Comparison of ENCODE assay signal across 9 mouse cellular contexts in genomic region chr11:117479746-117480145, GRCm38 (mm10). TPM values are rescaled to one million over a fixed set of nuclear protein-coding genes. Genes with fewer than 3 reads are reported as not detected.
DNase-seq lines count a peak whose midpoint lies in the region; ATAC-seq lines count a peak whose summit lies in the region.
"Had no signal": no experiment of that assay in that cellular context is flagged by ENCODE, and none has a peak within 500 bp of the region (broad histone marks: within the 10 kb centered on the region; RNA-seq: fewer than 3 reads in every experiment).

No protein-coding gene starts in this region.

- peaks cover 24% of the 10 kb centered on the region for H3K4me1 ChIP-seq in heart, embryonic 16.5 days (ENCODE audit: control insufficient read depth, insufficient read depth, low read length)
- H3K4me1 ChIP-seq in midbrain, embryonic 13.5 days (replicated peaks): peaks cover 74% of the 10 kb centered on the region

- DNase-seq in cerebellum, adult 11-12 months: peak; percentile 62
- DNase-seq in cerebellum, postnatal 36 days: peak; percentile 45 to 59
- no peak for DNase-seq in retina, postnatal 1 day
- no peak for DNase-seq in layer of hippocampus, adult 9-10 months (ENCODE audit: low spot score)
- DNase-seq: adrenal gland, adult 8-10 months had no signal

- no peaks in the 10 kb centered on the region for H3K27me3 ChIP-seq in heart, embryonic 16.5 days (ENCODE audit: control insufficient read depth, insufficient read depth, low read length)
- peaks cover 6% of the 10 kb centered on the region; the same call in 1 of the 2 replicates for H3K27me3 ChIP-seq in midbrain, embryonic 13.5 days

- H3K4me3 ChIP-seq in heart, embryonic 16.5 days (ENCODE audit: low read length): no peak overlapping the region
- no peak overlapping the region for H3K4me3 ChIP-seq in midbrain, embryonic 13.5 days (replicated peaks)

- H3K4me2 ChIP-seq in heart, embryonic 16.5 days (ENCODE audit: low read depth, low read length): peak overlapping the region; percentile 38
- peak overlapping the region; percentile 32 for H3K4me2 ChIP-seq in midbrain, embryonic 13.5 days (replicated peaks)

- H3K36me3 ChIP-seq in heart, embryonic 16.5 days (ENCODE audit: control insufficient read depth, insufficient read depth): no peaks in the 10 kb centered on the region
- no peaks in the 10 kb centered on the region for H3K36me3 ChIP-seq in midbrain, embryonic 13.5 days

- WGBS in heart, embryonic 16.5 days: 44% methylated on average over 12 of the region's 12 CpGs
- 45% methylated on average over 12 of the region's 12 CpGs for WGBS in midbrain, embryonic 13.5 days

- peak overlapping the region; percentile 42; the same call in 1 of the 2 replicates for H3K27ac ChIP-seq in heart, embryonic 16.5 days (ENCODE audit: low read length)
- H3K27ac ChIP-seq in midbrain, embryonic 13.5 days: peak overlapping the region; percentile 98

- H3K9me3 ChIP-seq in heart, embryonic 16.5 days (replicated peaks; ENCODE audit: control insufficient read depth, low read length): peaks cover 4% of the 10 kb centered on the region; the same call in 1 of the 2 replicates
- H3K9me3 ChIP-seq in midbrain, embryonic 13.5 days: no peaks in the 10 kb centered on the region

- ATAC-seq in cerebellum, adult (ENCODE audit: insufficient number of reproducible peaks, low FRiP score, low TSS enrichment): no peak
- ATAC-seq in heart, embryonic 16.5 days (replicated peaks; ENCODE audit: extremely low read depth, insufficient read depth, low FRiP score): no peak
- no peak for ATAC-seq in midbrain, embryonic 13.5 days
- no peak for ATAC-seq in monocyte, adult 5-6 weeks (replicated peaks; ENCODE audit: insufficient number of reproducible peaks, low FRiP score, low TSS enrichment, poor library complexity, severe bottlenecking)

- 0 out of 2 replicates have a peak overlapping the region, but pooled peaks have one; percentile 41 for H3K9ac ChIP-seq in heart, embryonic 16.5 days (ENCODE audit: low read length)
- peak overlapping the region; percentile 48 for H3K9ac ChIP-seq in midbrain, embryonic 13.5 days (replicated peaks)

RNA-seq across cellular contexts. Expression of gene Gm11733, which starts 4.4 kb away (rescaled TPM):
- not detected in 2 replicates for polyA plus RNA-seq in heart, embryonic 16.5 days (2015; fragmentation: Nextera tagmentation; extraction: Ambion mirVana)
- not detected in 2 replicates for polyA plus RNA-seq in midbrain, embryonic 13.5 days (2015; fragmentation: Nextera tagmentation; extraction: Ambion mirVana)
- total RNA-seq in monocyte, adult 5-6 weeks (2017): not detected in 3 replicates
- total RNA-seq: adrenal gland, adult 8-10 months had no signal

Comparison
In these comparisons a context has a peak if more than half of its experiments do, and no peak if none do; other contexts are left out.
1. DNase-seq: peak in cerebellum, adult 11-12 months (single experiment) and cerebellum, postnatal 36 days (2 of 2); none in retina, postnatal 1 day (single experiment) and layer of hippocampus, adult 9-10 months (single experiment).